Mouse (Mus musculus): ENCODE measurements at regions not wholly inside any gene's neighbourhood (a gene's known extent, or its start where the extent isn't known, plus 50 kb on each side); places are given as distances from the start of the nearest gene placed in this dataset.

GRCm38 (mm10) chr14:17106668-17107067 is 287.7 kb upstream of the Rarb start:
- Histone ChIP-seq H3K4me3 (ENCODE audit: low read depth, low read length) (no peak overlapping the region), H3K27me3 (ENCODE audit: control insufficient read depth, insufficient read depth, low read length) (no peaks in the 10 kb centered on the region), H3K27ac (ENCODE audit: low read depth) (no peak overlapping the region), H3K4me1 (ENCODE audit: control insufficient read depth, insufficient read depth) (no peaks in the 10 kb centered on the region), H3K36me3 (replicated peaks; ENCODE audit: control insufficient read depth, insufficient read depth, low read length) (no peaks in the 10 kb centered on the region), H3K4me2 (ENCODE audit: low read depth, low read length) (no peak overlapping the region), H3K9ac (replicated peaks; ENCODE audit: low read depth, low read length) (no peak overlapping the region), H3K9me3 (replicated peaks; ENCODE audit: control insufficient read depth, low read length) (no peaks in the 10 kb centered on the region)
- 59% methylated on average over 1 of the region's 1 CpGs for WGBS
- no peak for ATAC-seq (ENCODE audit: insufficient read depth, low read depth)
- TF ChIP-seq EP300 (IDR thresholded peaks at IDR 0.05; ENCODE audit: low read depth) (no peak), CTCF (IDR thresholded peaks at IDR 0.05; ENCODE audit: low read depth) (no peak)
- no peak for DNase-seq (ENCODE audit: low spot score)

DNA sequence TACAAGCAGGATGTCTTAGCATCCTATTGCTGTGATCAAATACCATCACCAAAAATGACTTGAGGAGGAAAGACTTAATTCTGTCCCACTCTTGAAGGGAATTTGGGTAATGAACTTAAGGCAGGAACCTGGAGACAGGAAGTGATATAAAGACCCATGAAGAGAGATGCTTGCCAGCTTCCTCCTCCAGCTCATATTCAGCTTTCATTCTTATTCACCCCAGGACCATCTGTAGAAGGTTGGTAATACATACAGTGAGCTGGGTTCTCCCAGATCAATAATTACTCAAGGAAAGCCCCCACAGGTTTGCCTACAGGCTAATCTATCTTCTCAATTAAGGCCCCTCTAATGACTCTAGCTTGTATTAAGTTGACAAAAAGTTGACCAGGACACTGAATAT is 283.5 kb upstream of the Rarb start:
- no peak overlapping the region for H3K9ac ChIP-seq (replicated peaks; ENCODE audit: low read depth, low read length)
- TF ChIP-seq CTCF (IDR thresholded peaks at IDR 0.05; ENCODE audit: low read depth) (no peak), EP300 (IDR thresholded peaks at IDR 0.05; ENCODE audit: low read depth) (no peak)
- no peak overlapping the region for H3K4me3 ChIP-seq (ENCODE audit: low read depth, low read length)
- no peaks in the 10 kb centered on the region for H3K4me1 ChIP-seq (ENCODE audit: control insufficient read depth, insufficient read depth)
- H3K27ac ChIP-seq (ENCODE audit: low read depth), result no peak overlapping the region
- DNase-seq (ENCODE audit: low spot score), result no peak
- no peaks in the 10 kb centered on the region for H3K27me3 ChIP-seq (ENCODE audit: control insufficient read depth, insufficient read depth, low read length)
- no peak overlapping the region for H3K4me2 ChIP-seq (ENCODE audit: low read depth, low read length)
- ATAC-seq (ENCODE audit: insufficient read depth, low read depth), result no peak
- H3K36me3 ChIP-seq (replicated peaks; ENCODE audit: control insufficient read depth, insufficient read depth, low read length), result no peaks in the 10 kb centered on the region
- H3K9me3 ChIP-seq (replicated peaks; ENCODE audit: control insufficient read depth, low read length), result no peaks in the 10 kb centered on the region

GRCm38 (mm10) chr14:17090573-17090937 is 271.6 kb upstream of the Rarb start:
- H3K27me3 ChIP-seq (ENCODE audit: control insufficient read depth, insufficient read depth, low read length), result no peaks in the 10 kb centered on the region
- ATAC-seq (ENCODE audit: insufficient read depth, low read depth), result no peak
- no peak overlapping the region for H3K9ac ChIP-seq (replicated peaks; ENCODE audit: low read depth, low read length)
- WGBS, result 55% methylated on average over 4 of the region's 4 CpGs
- no peaks in the 10 kb centered on the region for H3K36me3 ChIP-seq (replicated peaks; ENCODE audit: control insufficient read depth, insufficient read depth, low read length)
- no peak overlapping the region for H3K4me2 ChIP-seq (ENCODE audit: low read depth, low read length)
- TF ChIP-seq CTCF (IDR thresholded peaks at IDR 0.05; ENCODE audit: low read depth) (no peak), EP300 (IDR thresholded peaks at IDR 0.05; ENCODE audit: low read depth) (no peak)
- DNase-seq (ENCODE audit: low spot score), result no peak
- no peak overlapping the region for H3K27ac ChIP-seq (ENCODE audit: low read depth)
- no peak overlapping the region for H3K4me3 ChIP-seq (ENCODE audit: low read depth, low read length)
- no peaks in the 10 kb centered on the region for H3K9me3 ChIP-seq (replicated peaks; ENCODE audit: control insufficient read depth, low read length)
- no peaks in the 10 kb centered on the region for H3K4me1 ChIP-seq (ENCODE audit: control insufficient read depth, insufficient read depth)

- Histone ChIP-seq H3K9me3 (replicated peaks; ENCODE audit: control insufficient read depth, low read length) (no peaks in the 10 kb centered on the region), H3K27me3 (ENCODE audit: control insufficient read depth, insufficient read depth, low read length) (no peaks in the 10 kb centered on the region), H3K27ac (ENCODE audit: low read depth) (no peak overlapping the region), H3K4me1 (ENCODE audit: control insufficient read depth, insufficient read depth) (no peaks in the 10 kb centered on the region), H3K4me2 (ENCODE audit: low read depth, low read length) (no peak overlapping the region), H3K36me3 (replicated peaks; ENCODE audit: control insufficient read depth, insufficient read depth, low read length) (no peaks in the 10 kb centered on the region), H3K4me3 (ENCODE audit: low read depth, low read length) (no peak overlapping the region), H3K9ac (replicated peaks; ENCODE audit: low read depth, low read length) (no peak overlapping the region)
- TF ChIP-seq CTCF (IDR thresholded peaks at IDR 0.05; ENCODE audit: low read depth) (no peak), EP300 (IDR thresholded peaks at IDR 0.05; ENCODE audit: low read depth) (no peak)
- DNase-seq (ENCODE audit: low spot score), result no peak
- 57% methylated on average over 3 of the region's 3 CpGs for WGBS
- ATAC-seq (ENCODE audit: insufficient read depth, low read depth), result no peak
Observed at GRCm38 (mm10) chr14:17089640-17090572, 270.9 kb upstream of the Rarb start.

DNA sequence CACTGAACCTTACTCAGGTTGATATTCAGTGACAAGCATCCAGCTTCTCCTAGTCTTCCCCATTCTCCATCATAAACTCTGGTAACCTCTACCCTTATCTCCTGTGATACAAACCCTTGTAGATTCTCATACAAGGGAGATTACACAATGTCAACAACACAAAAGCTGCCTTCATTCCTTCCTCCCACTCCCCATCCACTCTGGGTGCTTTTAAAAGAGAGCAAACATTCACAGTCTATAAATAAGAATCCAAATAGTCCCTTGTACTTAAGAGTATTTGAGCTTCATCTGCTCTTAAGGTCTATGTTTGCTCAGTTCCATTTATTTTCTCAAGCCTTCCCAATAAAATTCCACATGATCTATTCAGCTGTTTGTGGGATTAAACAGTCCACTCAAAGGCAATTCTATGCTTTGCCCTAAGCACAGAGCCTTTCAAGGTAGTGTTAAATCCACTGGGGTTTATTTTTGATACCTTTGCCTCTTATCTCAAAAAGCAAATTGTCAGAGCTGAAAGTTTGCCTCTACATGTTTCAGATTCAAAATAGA is 270.2 kb upstream of the Rarb start:
- DNase-seq (ENCODE audit: low spot score) (no peak), ATAC-seq (ENCODE audit: insufficient read depth, low read depth) (no peak)
- Histone ChIP-seq H3K4me2 (ENCODE audit: low read depth, low read length) (no peak overlapping the region), H3K4me3 (ENCODE audit: low read depth, low read length) (no peak overlapping the region), H3K4me1 (ENCODE audit: control insufficient read depth, insufficient read depth) (no peaks in the 10 kb centered on the region), H3K27ac (ENCODE audit: low read depth) (no peak overlapping the region), H3K9me3 (replicated peaks; ENCODE audit: control insufficient read depth, low read length) (no peaks in the 10 kb centered on the region), H3K9ac (replicated peaks; ENCODE audit: low read depth, low read length) (no peak overlapping the region), H3K27me3 (ENCODE audit: control insufficient read depth, insufficient read depth, low read length) (no peaks in the 10 kb centered on the region), H3K36me3 (replicated peaks; ENCODE audit: control insufficient read depth, insufficient read depth, low read length) (no peaks in the 10 kb centered on the region)
- TF ChIP-seq EP300 (IDR thresholded peaks at IDR 0.05; ENCODE audit: low read depth) (no peak), CTCF (IDR thresholded peaks at IDR 0.05; ENCODE audit: low read depth) (no peak)

All from heart, postnatal 0 days (tissue).